Mouse (Mus musculus): ENCODE data around the gene Nlrx1. TPM values are rescaled to one million over a fixed set of nuclear protein-coding genes. Genes with fewer than 3 reads are reported as not detected.

Gene Nlrx1
- total RNA-seq, 2 experiments from 2014 or later: 21.7 to 25.6 TPM

GRCm38 (mm10) chr9:44236601-44237000 lies 31.8 kb downstream of the Nlrx1 start:
- no peak for DNase-seq

GRCm38 (mm10) chr9:44234479-44235427 lies 33.6 kb downstream of the Nlrx1 start:
- DNase-seq: peak; percentile 71 to 82

- DNase-seq: peak; percentile 99
These were observed 34.5 kb downstream of the Nlrx1 start, which contains the start of gene Cbl for GRCm38 (mm10) chr9:44233802-44234478. Cbl (minus strand) TSS chr9:44234049.

- peak in 1 of 2 experiments; percentile 53 for DNase-seq
These were observed 35.2 kb downstream of the Nlrx1 start for GRCm38 (mm10) chr9:44233021-44233801.

- no peak for DNase-seq
These were observed 36.8 kb downstream of the Nlrx1 start for GRCm38 (mm10) chr9:44231609-44232008.

GRCm38 (mm10) chr9:44225993-44226392 lies 42.4 kb downstream of the Nlrx1 start:
- DNase-seq: no peak

GRCm38 (mm10) chr9:44213538-44213937 lies 54.9 kb downstream of the Nlrx1 start:
- peak in 1 of 2 experiments; percentile 28 for DNase-seq

GRCm38 (mm10) chr9:44212406-44212805 lies 56.0 kb downstream of the Nlrx1 start:
- no peak for DNase-seq

GRCm38 (mm10) chr9:44209416-44209815 lies 59.0 kb downstream of the Nlrx1 start:
- DNase-seq: no peak

- DNase-seq: no peak
These were observed 60.6 kb downstream of the Nlrx1 start for GRCm38 (mm10) chr9:44207840-44208239.

Other genes starting within 250 kb of the Nlrx1 start
- gene Thy1, start 225.2 kb downstream of the Nlrx1 start, total RNA-seq (2021): 10 to 100 TPM; 10.5 to 16.5 TPM
- 10 to 100 TPM; 89.8 to 95.9 TPM for gene Usp2, start 201.6 kb downstream of the Nlrx1 start, total RNA-seq (2021)
- gene Mfrp, start 166.9 kb downstream of the Nlrx1 start, total RNA-seq (2021): not detected
- gene C1qtnf5, start 161.4 kb downstream of the Nlrx1 start, total RNA-seq (2021): 1 to 10 TPM; 5.6 to 5.9 TPM
- under 1 TPM in 1 of 2 experiments, not detected in 1; 0.37 TPM for gene Gm49380, start 155.1 kb downstream of the Nlrx1 start, total RNA-seq (2021)
- 1 to 10 TPM; 5.9 to 6.0 TPM for gene Rnf26, start 155.1 kb downstream of the Nlrx1 start, total RNA-seq (2021)
- 10 to 100 TPM; 31.0 to 38.6 TPM for gene Mcam, start 134.1 kb downstream of the Nlrx1 start, total RNA-seq (2021)
- gene Cbl, start 34.5 kb downstream of the Nlrx1 start, total RNA-seq (2021): 10 to 100 TPM; 18.0 to 18.5 TPM
- gene Ccdc153, start 27.9 kb downstream of the Nlrx1 start, total RNA-seq (2021): 1 to 10 TPM in 1 of 2 experiments, not detected in 1; 1.7 TPM
- 1 to 10 TPM; 4.6 to 5.4 TPM for gene Pdzd3, start 17.1 kb downstream of the Nlrx1 start, total RNA-seq (2021)
- under 1 TPM; 0.30 to 0.85 TPM for gene Abcg4, start 20.0 kb upstream of the Nlrx1 start, total RNA-seq (2021)
- 1 to 10 TPM; 8.1 TPM for gene Hinfp, start 37.1 kb upstream of the Nlrx1 start, total RNA-seq (2021)
- gene C2cd2l, start 51.7 kb upstream of the Nlrx1 start, total RNA-seq (2021): 10 to 100 TPM; 13.7 to 19.6 TPM
- 10 to 100 TPM; 17.8 to 18.2 TPM for gene Dpagt1, start 57.4 kb upstream of the Nlrx1 start, total RNA-seq (2021)
- gene H2afx, start 66.1 kb upstream of the Nlrx1 start, total RNA-seq (2021): 10 to 100 TPM; 10.7 TPM
- 10 to 100 TPM; 50.0 to 50.8 TPM for gene Hmbs, start 75.6 kb upstream of the Nlrx1 start, total RNA-seq (2021)
- 10 to 100 TPM; 14.4 to 18.3 TPM for gene Vps11, start 93.1 kb upstream of the Nlrx1 start, total RNA-seq (2021)
- 10 to 100 TPM; 46.6 to 65.5 TPM for gene Hyou1, start 110.9 kb upstream of the Nlrx1 start, total RNA-seq (2021)
- 10 to 100 TPM; 17.8 to 20.3 TPM for gene Slc37a4, start 128.3 kb upstream of the Nlrx1 start, total RNA-seq (2021)
- 100 to 1,000 TPM; 788 to 877 TPM for gene Rps25, start 138.5 kb upstream of the Nlrx1 start, total RNA-seq (2021)
- 10 to 100 TPM; 42.0 to 43.6 TPM for gene Trappc4, start 139.0 kb upstream of the Nlrx1 start, total RNA-seq (2021)
- 1 to 10 TPM; 5.0 to 6.0 TPM for gene Ccdc84, start 150.0 kb upstream of the Nlrx1 start, total RNA-seq (2021)
- not detected for gene Foxr1, start 172.5 kb upstream of the Nlrx1 start, total RNA-seq (2021)
- gene Upk2, start 186.4 kb upstream of the Nlrx1 start, total RNA-seq (2021): not detected
- gene Bcl9l, start 214.2 kb upstream of the Nlrx1 start, total RNA-seq (2021): 10 to 100 TPM; 36.2 to 41.7 TPM

Measured in heart, adult 18-20 months (tissue).